Mouse (Mus musculus) erythroblast, embryonic 14.5 days (primary cell): ENCODE data around the gene Lgi4.

ENCODE experiments used
- GATA1 ChIP-seq: IDR thresholded peaks from 2 replicates; pipeline ENCODE4 v1.6.1; 2012; ENCODE audit warnings: low read length, inconsistent platforms, mixed read lengths
- TAL1 ChIP-seq: IDR thresholded peaks from 3 replicates; pipeline ENCODE4 v1.6.1; 2012; ENCODE audit warnings: low read length, inconsistent platforms, mixed read lengths

GRCm38 (mm10) chr7:31070324-31070723, 11.2 kb downstream of the Lgi4 start:
- TF ChIP-seq GATA1 (no peak), TAL1 (no peak)
